Comparison of ENCODE assay signal across 8 mouse cellular contexts in the genomic region with DNA sequence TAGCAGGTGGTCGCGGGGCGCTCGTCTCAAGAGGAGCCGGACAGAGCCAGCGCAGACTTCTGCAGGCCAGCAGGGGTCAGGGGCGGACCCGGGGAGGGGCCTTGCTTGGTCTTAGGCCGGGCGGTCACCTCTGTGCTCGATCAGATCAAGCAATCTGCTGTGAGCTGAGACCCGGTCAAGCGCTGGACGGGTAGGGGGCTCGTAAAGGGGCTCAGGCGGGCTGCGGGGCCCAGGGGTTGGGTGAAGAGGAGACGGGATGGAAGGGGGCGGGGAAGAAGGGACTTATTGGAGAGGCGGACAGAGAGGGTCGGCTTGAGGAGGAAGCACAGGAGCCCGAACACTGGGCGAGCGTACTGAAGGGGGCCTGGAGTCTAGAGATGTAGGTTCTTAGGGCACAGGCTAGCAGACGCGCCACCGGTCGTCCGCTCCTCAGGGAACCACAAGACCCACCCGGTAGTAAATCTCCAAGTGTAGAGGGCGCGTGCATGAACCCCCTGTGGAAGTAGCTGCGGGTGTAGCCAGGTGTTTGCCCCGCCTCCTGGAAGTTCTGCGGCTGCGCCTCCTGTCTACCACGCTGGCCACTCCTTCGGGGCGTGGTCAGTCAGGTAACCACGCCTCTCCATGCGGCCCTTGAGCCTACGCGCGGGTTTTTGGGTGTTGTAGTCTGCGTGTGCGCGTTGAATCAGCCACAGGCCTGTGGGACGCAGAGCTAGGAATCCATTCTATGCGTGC. TPM values are rescaled to one million over a fixed set of nuclear protein-coding genes. Genes with fewer than 3 reads are reported as not detected.
DNase-seq lines count a peak whose midpoint lies in the region; ATAC-seq lines count a peak whose summit lies in the region.

No protein-coding gene starts in this region.

- H3K4me2 ChIP-seq in hindbrain, embryonic 15.5 days = peak overlapping the region; percentile 73

- WGBS in hindbrain, embryonic 15.5 days = under 1% methylated on average over 49 of the region's 49 CpGs

- ATAC-seq in hindbrain, embryonic 15.5 days (ENCODE audit: low FRiP score, low read depth) = peak; percentile 96

- peak overlapping the region; percentile 66 for H3K4me3 ChIP-seq in hindbrain, embryonic 15.5 days

- H3K4me1 ChIP-seq in hindbrain, embryonic 15.5 days (replicated peaks) = peaks cover 18% of the 10 kb centered on the region

- peak; percentile 94 for DNase-seq in T-cell, adult 2 months (ENCODE audit: low spot score)
- DNase-seq in cerebellum, postnatal 36 days = peak; percentile 95 to 96
- DNase-seq in frontal cortex, postnatal 36 days (ENCODE audit: low spot score in 2 of 2) = peak; percentile 92 to 95
- peak; percentile 92 for DNase-seq in left cerebral cortex, adult 11 months (ENCODE audit: low spot score)
- DNase-seq in lung, postnatal 4 days = peak; percentile 94 to 95
- peak; percentile 92 for DNase-seq in retina, postnatal 7 days (ENCODE audit: low read depth, low spot score)
- peak; percentile 80 for DNase-seq in urinary bladder, adult 2 months (ENCODE audit: low spot score)

- H3K9me3 ChIP-seq in hindbrain, embryonic 15.5 days = no peaks in the 10 kb centered on the region

- no peaks in the 10 kb centered on the region for H3K36me3 ChIP-seq in hindbrain, embryonic 15.5 days

- H3K9ac ChIP-seq in hindbrain, embryonic 15.5 days = peak overlapping the region; percentile 67

- H3K27me3 ChIP-seq in hindbrain, embryonic 15.5 days = no peaks in the 10 kb centered on the region

- peak overlapping the region; percentile 83 for H3K27ac ChIP-seq in hindbrain, embryonic 15.5 days (replicated peaks)

RNA-seq across cellular contexts. Expression of a gene that starts 0.7 kb away (rescaled TPM):
- 41.8 and 42.9 TPM in 2 replicates for polyA plus RNA-seq in hindbrain, embryonic 15.5 days (2015; fragmentation: Nextera tagmentation; extraction: Ambion mirVana)
- polyA plus RNA-seq in urinary bladder, adult 2 months (2012; rRNA removed) = 12.4 and 12.9 TPM in 2 replicates

Comparison
In these comparisons a context has a peak if more than half of its experiments do, and no peak if none do; other contexts are left out.
1. Peak in every context shown above with its lines: DNase-seq, ATAC-seq, H3K4me3 ChIP-seq and H3K27ac ChIP-seq.